Mouse (Mus musculus): ENCODE results near the gene Gart. TPM values are rescaled to one million over a fixed set of nuclear protein-coding genes. Genes with fewer than 3 reads are reported as not detected.

The Gart gene
- polyA plus RNA-seq, 1 experiment from 2014 or later: 71.0 TPM

DNA sequence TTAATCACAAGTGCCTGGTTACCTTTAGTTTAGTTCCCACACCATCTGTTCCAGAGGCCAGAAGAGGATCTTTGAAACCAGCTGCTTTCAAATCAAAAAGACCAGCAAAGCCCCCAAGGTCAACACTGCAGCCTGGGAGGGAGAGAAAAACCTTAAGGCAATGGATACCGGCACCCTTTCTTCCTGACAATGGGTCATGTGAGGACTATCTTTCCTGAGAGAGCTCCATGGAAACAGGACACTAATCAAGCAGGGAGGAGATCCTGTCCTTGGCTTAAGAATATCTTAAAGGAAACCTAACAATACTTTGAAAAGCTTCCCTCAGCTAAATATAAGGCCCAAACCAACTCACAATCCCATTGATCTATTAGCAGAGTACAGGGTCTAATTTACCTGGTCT, 16.2 kb downstream of the Gart start:
- no peak for TF ChIP-seq CTCF (IDR thresholded peaks at IDR 0.05; ENCODE audit: low read depth)
- Histone ChIP-seq H3K27me3 (ENCODE audit: insufficient read depth, low read length) (no peaks in the 10 kb centered on the region), H3K9me3 (replicated peaks; ENCODE audit: low read length) (no peaks in the 10 kb centered on the region), H3K4me1 (replicated peaks; ENCODE audit: insufficient read depth, low read length) (no peaks in the 10 kb centered on the region), H3K4me3 (replicated peaks; ENCODE audit: low read depth, low read length) (no peak overlapping the region), H3K27ac (no peak overlapping the region), H3K4me2 (ENCODE audit: low read length) (no peak overlapping the region), H3K36me3 (ENCODE audit: insufficient read depth, low read length) (peaks cover 57% of the 10 kb centered on the region), H3K9ac (ENCODE audit: low read depth, low read length) (no peak overlapping the region)
- ATAC-seq (replicated peaks; ENCODE audit: low FRiP score, low read depth): no peak
- 74% methylated on average over 1 of the region's 1 CpGs for WGBS
- no peak for DNase-seq (ENCODE audit: low spot score)

DNA sequence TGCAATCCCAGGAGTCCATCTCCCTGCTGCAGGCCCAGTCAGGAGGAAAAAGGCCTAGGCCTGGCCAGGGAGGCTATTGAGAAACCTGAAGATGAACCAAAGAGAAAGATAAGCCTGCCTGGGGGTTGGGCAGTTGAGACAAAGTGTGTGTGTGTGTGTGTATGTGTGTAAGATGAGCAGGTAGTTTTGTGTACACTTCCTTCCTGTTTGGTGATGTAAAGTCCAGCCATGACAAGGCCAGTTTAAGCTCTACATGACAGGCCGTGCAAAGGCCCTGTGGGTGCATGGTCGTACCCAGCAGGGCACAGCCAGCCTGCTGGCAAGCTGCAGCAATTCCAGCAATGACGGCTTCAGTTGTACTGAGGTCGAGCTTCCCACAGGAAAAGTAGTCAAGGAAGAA, 17.0 kb downstream of the Gart start:
- H3K36me3 ChIP-seq (ENCODE audit: insufficient read depth, low read length): peaks cover 61% of the 10 kb centered on the region

DNA sequence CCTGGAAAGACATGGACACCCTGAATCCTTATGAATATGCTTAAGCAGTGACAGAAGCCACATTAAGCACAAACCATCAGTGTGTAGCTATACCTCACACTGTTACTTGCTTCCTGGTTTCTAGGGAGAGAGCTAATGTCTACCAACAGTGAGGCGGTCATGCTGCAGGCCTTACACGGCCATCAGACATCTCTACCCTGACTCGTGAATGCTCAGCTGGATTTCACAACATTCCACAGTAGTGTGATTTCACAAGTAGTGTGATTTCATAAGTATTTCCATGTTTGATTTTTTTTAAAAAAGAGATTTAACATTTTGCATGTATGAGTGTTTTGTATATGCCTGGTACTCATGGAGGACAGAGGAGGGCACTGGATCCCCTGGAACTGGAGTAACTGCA, 18.1 kb downstream of the Gart start:
- H3K4me2 ChIP-seq (ENCODE audit: low read length): no peak overlapping the region
- no peak overlapping the region for H3K9ac ChIP-seq (ENCODE audit: low read depth, low read length)
- H3K27ac ChIP-seq: no peak overlapping the region
- peaks cover 62% of the 10 kb centered on the region for H3K36me3 ChIP-seq (ENCODE audit: insufficient read depth, low read length)
- ATAC-seq (replicated peaks; ENCODE audit: low FRiP score, low read depth) (no peak), DNase-seq (ENCODE audit: low spot score) (no peak)
- WGBS: 93% methylated on average over 3 of the region's 3 CpGs
- TF ChIP-seq CTCF (IDR thresholded peaks at IDR 0.05; ENCODE audit: low read depth): no peak
- H3K4me1 ChIP-seq (replicated peaks; ENCODE audit: insufficient read depth, low read length): no peaks in the 10 kb centered on the region
- no peak overlapping the region for H3K4me3 ChIP-seq (replicated peaks; ENCODE audit: low read depth, low read length)
- no peaks in the 10 kb centered on the region for H3K9me3 ChIP-seq (replicated peaks; ENCODE audit: low read length)
- no peaks in the 10 kb centered on the region for H3K27me3 ChIP-seq (ENCODE audit: insufficient read depth, low read length)

More for the DNA sequence above, 17.0 kb downstream of the Gart start:
- Histone ChIP-seq H3K9me3 (replicated peaks; ENCODE audit: low read length) (no peaks in the 10 kb centered on the region), H3K9ac (ENCODE audit: low read depth, low read length) (no peak overlapping the region), H3K27me3 (ENCODE audit: insufficient read depth, low read length) (no peaks in the 10 kb centered on the region), H3K27ac (no peak overlapping the region), H3K4me2 (ENCODE audit: low read length) (no peak overlapping the region), H3K4me1 (replicated peaks; ENCODE audit: insufficient read depth, low read length) (no peaks in the 10 kb centered on the region), H3K4me3 (replicated peaks; ENCODE audit: low read depth, low read length) (no peak overlapping the region)
- no peak for TF ChIP-seq CTCF (IDR thresholded peaks at IDR 0.05; ENCODE audit: low read depth)
- ATAC-seq (replicated peaks; ENCODE audit: low FRiP score, low read depth) (no peak), DNase-seq (ENCODE audit: low spot score) (no peak)
- 94% methylated on average over 4 of the region's 4 CpGs for WGBS

DNA sequence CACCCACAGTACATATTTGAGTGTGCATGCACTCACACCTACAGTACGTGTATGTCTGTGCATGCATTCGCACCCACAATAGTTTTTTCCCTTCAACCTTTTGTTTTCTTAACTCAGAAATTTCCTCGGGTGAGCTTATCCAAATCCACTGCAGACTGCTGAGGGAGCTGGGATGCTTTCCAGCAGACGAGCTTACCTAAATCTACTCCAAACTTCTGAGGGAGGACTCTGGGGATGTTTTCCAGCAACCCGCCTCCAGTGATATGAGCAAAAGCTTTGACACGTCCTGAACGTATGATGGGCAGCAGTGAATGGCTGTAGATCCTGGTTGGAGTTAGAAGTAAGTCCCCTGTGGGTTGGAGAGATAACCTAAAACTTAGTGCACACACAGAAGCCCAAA, 18.9 kb downstream of the Gart start:
- ATAC-seq (replicated peaks; ENCODE audit: low FRiP score, low read depth): no peak
- no peak overlapping the region for H3K27ac ChIP-seq
- H3K4me2 ChIP-seq (ENCODE audit: low read length): no peak overlapping the region
- no peak overlapping the region for H3K9ac ChIP-seq (ENCODE audit: low read depth, low read length)
- peaks cover 63% of the 10 kb centered on the region for H3K36me3 ChIP-seq (ENCODE audit: insufficient read depth, low read length)
- H3K4me1 ChIP-seq (replicated peaks; ENCODE audit: insufficient read depth, low read length): no peaks in the 10 kb centered on the region
- DNase-seq (ENCODE audit: low spot score): no peak
- 81% methylated on average over 7 of the region's 7 CpGs for WGBS
- no peak overlapping the region for H3K4me3 ChIP-seq (replicated peaks; ENCODE audit: low read depth, low read length)
- no peaks in the 10 kb centered on the region for H3K9me3 ChIP-seq (replicated peaks; ENCODE audit: low read length)
- no peaks in the 10 kb centered on the region for H3K27me3 ChIP-seq (ENCODE audit: insufficient read depth, low read length)
- TF ChIP-seq CTCF (IDR thresholded peaks at IDR 0.05; ENCODE audit: low read depth): no peak

DNA sequence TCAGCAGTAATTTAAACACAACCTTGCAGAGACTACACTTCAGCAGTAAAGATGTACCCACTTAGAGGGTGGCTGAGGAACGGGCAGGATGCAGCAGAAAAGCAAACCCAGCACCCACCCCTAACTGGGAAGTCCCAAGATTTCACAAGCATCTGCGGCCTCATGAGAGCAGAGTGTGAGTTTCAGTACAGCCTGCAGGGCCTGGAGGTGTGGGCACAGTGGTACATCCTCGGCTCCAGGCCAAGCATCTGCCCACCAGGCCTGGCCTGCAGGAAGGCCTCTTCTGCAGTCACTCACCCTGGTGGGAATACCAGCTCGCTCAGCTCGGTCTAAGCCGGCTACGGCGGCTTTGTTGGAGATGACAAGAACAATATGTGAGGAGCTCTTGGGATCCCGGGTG, 23.7 kb downstream of the Gart start:
- no peak overlapping the region for H3K4me3 ChIP-seq (replicated peaks; ENCODE audit: low read depth, low read length)
- H3K36me3 ChIP-seq (ENCODE audit: insufficient read depth, low read length): peaks cover 53% of the 10 kb centered on the region
- ATAC-seq (replicated peaks; ENCODE audit: low FRiP score, low read depth) (no peak), DNase-seq (ENCODE audit: low spot score) (no peak)
- no peaks in the 10 kb centered on the region for H3K27me3 ChIP-seq (ENCODE audit: insufficient read depth, low read length)
- no peak for TF ChIP-seq CTCF (IDR thresholded peaks at IDR 0.05; ENCODE audit: low read depth)
- no peak overlapping the region for H3K9ac ChIP-seq (ENCODE audit: low read depth, low read length)
- H3K4me1 ChIP-seq (replicated peaks; ENCODE audit: insufficient read depth, low read length): no peaks in the 10 kb centered on the region
- H3K4me2 ChIP-seq (ENCODE audit: low read length): no peak overlapping the region
- no peaks in the 10 kb centered on the region for H3K9me3 ChIP-seq (replicated peaks; ENCODE audit: low read length)
- no peak overlapping the region for H3K27ac ChIP-seq
- WGBS: 93% methylated on average over 9 of the region's 9 CpGs

DNA sequence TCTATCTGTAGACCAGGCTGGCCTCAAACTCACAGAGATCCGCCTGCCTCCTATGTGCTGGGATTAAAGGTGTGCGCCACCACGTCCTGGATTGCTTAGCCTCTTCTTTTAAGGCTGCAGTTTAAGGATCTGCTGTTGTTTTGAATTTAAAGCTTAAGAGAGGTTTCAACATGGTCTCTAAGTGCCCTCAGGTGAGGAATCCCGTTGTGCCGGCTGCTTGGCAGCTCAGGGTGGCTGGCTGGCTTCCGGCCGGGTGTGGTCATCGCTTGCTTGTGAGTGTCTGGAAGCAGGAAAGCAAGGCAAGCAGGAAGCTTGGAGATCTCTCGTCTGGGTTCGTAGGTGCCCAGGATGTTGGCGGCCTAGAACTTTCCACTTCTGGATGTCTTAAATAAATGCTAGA, 25.8 kb downstream of the Gart start:
- WGBS: 93% methylated on average over 11 of the region's 11 CpGs
- H3K36me3 ChIP-seq (ENCODE audit: insufficient read depth, low read length): peaks cover 40% of the 10 kb centered on the region; the same call in 1 of the 2 replicates
- ATAC-seq (replicated peaks; ENCODE audit: low FRiP score, low read depth): no peak
- DNase-seq (ENCODE audit: low spot score): no peak
- H3K4me1 ChIP-seq (replicated peaks; ENCODE audit: insufficient read depth, low read length): no peaks in the 10 kb centered on the region
- H3K4me2 ChIP-seq (ENCODE audit: low read length): no peak overlapping the region
- no peak overlapping the region for H3K4me3 ChIP-seq (replicated peaks; ENCODE audit: low read depth, low read length)
- H3K27me3 ChIP-seq (ENCODE audit: insufficient read depth, low read length): no peaks in the 10 kb centered on the region
- H3K9ac ChIP-seq (ENCODE audit: low read depth, low read length): no peak overlapping the region
- no peaks in the 10 kb centered on the region for H3K9me3 ChIP-seq (replicated peaks; ENCODE audit: low read length)
- TF ChIP-seq CTCF (IDR thresholded peaks at IDR 0.05; ENCODE audit: low read depth): no peak
- H3K27ac ChIP-seq: no peak overlapping the region

DNA sequence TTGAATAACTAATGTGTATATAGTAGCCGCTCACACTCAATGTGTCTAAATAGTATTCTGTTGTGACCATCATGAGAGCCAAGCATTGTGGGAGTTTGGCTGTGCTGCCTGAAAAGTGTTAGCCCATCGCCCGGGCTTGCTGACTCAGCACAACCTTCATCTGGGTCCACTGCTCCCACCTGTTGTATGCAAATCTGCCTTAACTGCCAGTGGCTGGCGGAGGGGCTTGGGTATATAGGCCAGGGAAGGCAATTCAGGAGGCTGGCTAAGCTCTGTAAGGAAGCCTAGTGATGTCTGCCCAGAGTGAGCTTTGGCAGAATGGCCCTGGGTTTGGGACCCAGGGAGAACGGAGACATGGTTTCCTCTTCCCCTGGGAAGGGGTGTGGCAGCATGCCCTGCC, 26.6 kb downstream of the Gart start:
- Histone ChIP-seq H3K36me3 (ENCODE audit: insufficient read depth, low read length) (peaks cover 33% of the 10 kb centered on the region; the same call in 1 of the 2 replicates), H3K27me3 (ENCODE audit: insufficient read depth, low read length) (no peaks in the 10 kb centered on the region), H3K9ac (ENCODE audit: low read depth, low read length) (no peak overlapping the region), H3K9me3 (replicated peaks; ENCODE audit: low read length) (no peaks in the 10 kb centered on the region), H3K4me2 (ENCODE audit: low read length) (no peak overlapping the region), H3K4me1 (replicated peaks; ENCODE audit: insufficient read depth, low read length) (no peaks in the 10 kb centered on the region), H3K4me3 (replicated peaks; ENCODE audit: low read depth, low read length) (no peak overlapping the region), H3K27ac (no peak overlapping the region)
- TF ChIP-seq CTCF (IDR thresholded peaks at IDR 0.05; ENCODE audit: low read depth): no peak
- ATAC-seq (replicated peaks; ENCODE audit: low FRiP score, low read depth) (no peak), DNase-seq (ENCODE audit: low spot score) (no peak)
- WGBS: 85% methylated on average over 5 of the region's 5 CpGs

Measured in kidney, postnatal 0 days (tissue).